Mouse (Mus musculus) liver, embryonic 13.5 days (tissue): ENCODE results near the gene Dhtkd1. TPM values are rescaled to one million over a fixed set of nuclear protein-coding genes. Genes with fewer than 3 reads are reported as not detected.

Experiments used
- ATAC-seq: fragments of 200-750 bp; cut with Nextera tagmentation; 2 replicates; pipeline ENCODE4 v1.8.0; 2017; ENCODE audit warnings: low read depth, mild to moderate bottlenecking, moderate number of reproducible peaks, moderate library complexity
- DNase-seq: peaks from one replicate; pipeline ENCODE4 v3.0.0; 2022
- H3K27ac ChIP-seq: fragments of 300-500 bp; sonication (generic); 2 replicates; pipeline ENCODE4 v1.5.1; 2015; ENCODE audit warnings: moderate library complexity, mild to moderate bottlenecking, inconsistent platforms
- H3K27me3 ChIP-seq: fragments of 300-500 bp; sonication (generic); 2 replicates; pipeline ENCODE4 v1.6.1; 2015; ENCODE audit warnings: mild to moderate bottlenecking, inconsistent platforms
- H3K36me3 ChIP-seq: fragments of 300-500 bp; sonication (generic); 2 replicates; pipeline ENCODE4 v1.6.1; 2015; ENCODE audit warnings: mild to moderate bottlenecking, inconsistent platforms
- H3K4me1 ChIP-seq: fragments of 300-500 bp; sonication (generic); replicated peaks from 2 replicates; pipeline ENCODE4 v1.6.1; 2015; ENCODE audit warnings: inconsistent platforms
- H3K4me2 ChIP-seq: fragments of 300-500 bp; sonication (generic); 2 replicates; pipeline ENCODE4 v1.6.1; 2015; ENCODE audit warnings: inconsistent platforms, mild to moderate bottlenecking, moderate library complexity
- H3K4me3 ChIP-seq: fragments of 300-500 bp; sonication (generic); replicated peaks from 2 replicates; pipeline ENCODE4 v1.5.1; 2015; ENCODE audit warnings: mild to moderate bottlenecking, inconsistent platforms
- H3K9ac ChIP-seq: fragments of 300-500 bp; sonication (generic); 2 replicates; pipeline ENCODE4 v1.6.1; 2015; ENCODE audit warnings: mild to moderate bottlenecking, inconsistent platforms
- H3K9me3 ChIP-seq: fragments of 300-500 bp; sonication (generic); replicated peaks from 2 replicates; pipeline ENCODE4 v1.6.1; 2016; ENCODE audit warnings: inconsistent platforms
- WGBS: fragments of 180-500 bp; shearing (Covaris S2); methylation state at CpG from one replicate; pipeline ENCODE4 v1.1.7; 2015; ENCODE audit not compliant: insufficient replicate concordance; 5-methylcytosine and 5-hydroxymethylcytosine counted together
- polyA plus RNA-seq: library from polyadenylated mRNA; unstranded; fragments of >200 nt; fragmentation: Nextera tagmentation; extraction: Ambion mirVana; gene quantifications from 2 replicates; pipeline ENCODE4 v1.2.1, GENCODE M21; 2015

The Dhtkd1 gene
- polyA plus RNA-seq, 1 experiment from 2014 or later: 1.4 TPM

DNA sequence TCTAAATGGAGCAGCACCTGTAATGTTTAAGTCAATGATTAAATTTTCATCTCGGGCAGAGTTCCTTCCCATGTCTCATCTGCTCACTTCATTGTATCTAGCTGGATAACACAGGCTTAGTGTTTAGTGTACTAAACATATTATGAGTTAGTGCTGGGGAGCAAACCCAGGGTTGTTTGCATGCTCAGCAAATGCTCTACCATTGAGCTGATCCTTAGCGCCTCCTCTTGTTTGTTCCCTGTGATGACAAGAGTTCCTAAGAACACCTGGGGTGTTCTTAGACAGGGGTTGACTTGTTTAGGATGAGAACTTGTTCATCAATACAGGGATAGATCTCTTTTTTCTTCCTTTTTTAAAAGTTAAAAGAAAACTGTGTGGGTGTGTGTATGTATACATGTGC is 6.4 kb upstream of the Dhtkd1 start:
- H3K4me3 ChIP-seq: no peak overlapping the region
- no peaks in the 10 kb centered on the region for H3K36me3 ChIP-seq
- WGBS: 86% methylated on average over 2 of the region's 2 CpGs
- DNase-seq (no peak), ATAC-seq (no peak)
- H3K27me3 ChIP-seq: no peaks in the 10 kb centered on the region
- H3K4me1 ChIP-seq: peaks cover 56% of the 10 kb centered on the region
- H3K9me3 ChIP-seq: no peaks in the 10 kb centered on the region
- H3K9ac ChIP-seq: no peak overlapping the region
- H3K4me2 ChIP-seq: no peak overlapping the region
- H3K27ac ChIP-seq: no peak overlapping the region

DNA sequence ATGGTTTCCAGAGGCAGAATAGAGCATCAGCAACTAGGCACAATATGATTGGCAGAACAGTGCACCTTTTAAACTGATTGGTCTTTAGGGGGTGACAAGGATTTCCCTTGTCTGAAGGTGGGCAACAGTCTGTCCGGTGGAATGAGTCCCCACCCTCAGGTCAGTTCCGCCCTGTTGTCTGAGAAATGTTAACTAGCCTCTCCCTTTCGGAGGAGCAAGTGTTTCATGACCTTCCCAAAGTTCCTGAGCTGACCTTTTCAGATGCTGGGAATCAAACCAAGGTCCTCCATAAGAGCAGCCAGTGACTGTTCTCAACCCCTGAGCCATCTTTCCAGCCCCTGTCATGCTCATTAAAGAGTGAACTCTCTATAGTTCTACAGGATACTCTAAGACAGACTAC is 4.3 kb upstream of the Dhtkd1 start:
- DNase-seq (no peak), ATAC-seq (no peak)
- H3K36me3 ChIP-seq: no peaks in the 10 kb centered on the region
- no peaks in the 10 kb centered on the region for H3K27me3 ChIP-seq
- no peak overlapping the region for H3K9ac ChIP-seq
- WGBS: 75% methylated on average over 3 of the region's 3 CpGs
- no peak overlapping the region for H3K4me3 ChIP-seq
- H3K9me3 ChIP-seq: no peaks in the 10 kb centered on the region
- peak overlapping the region; percentile 26; the same call in 1 of the 2 replicates for H3K27ac ChIP-seq
- peaks cover 58% of the 10 kb centered on the region for H3K4me1 ChIP-seq
- H3K4me2 ChIP-seq: no peak overlapping the region

DNA sequence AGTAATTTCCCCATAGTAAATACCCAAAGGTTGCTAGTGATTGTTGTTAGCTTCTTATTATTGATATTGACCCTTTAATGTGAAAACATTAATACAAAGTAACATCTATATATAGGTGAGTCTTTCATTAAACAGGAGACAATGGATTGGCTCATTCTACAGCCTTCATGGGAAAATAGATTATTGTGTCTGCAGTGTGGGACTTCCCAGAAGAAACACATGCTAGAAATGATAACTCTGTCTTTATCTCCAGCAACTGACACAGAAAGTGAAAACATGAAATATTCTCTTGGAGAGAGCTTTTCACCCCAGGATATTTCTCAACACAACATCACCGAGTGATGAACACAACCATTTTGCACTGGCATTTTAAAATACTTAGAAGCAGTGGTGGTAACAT is 3.0 kb upstream of the Dhtkd1 start:
- no peaks in the 10 kb centered on the region for H3K9me3 ChIP-seq
- H3K4me3 ChIP-seq: no peak overlapping the region
- H3K4me1 ChIP-seq: peaks cover 69% of the 10 kb centered on the region
- WGBS: 25% methylated on average over 1 of the region's 1 CpGs
- H3K36me3 ChIP-seq: no peaks in the 10 kb centered on the region
- no peak for DNase-seq
- peak overlapping the region; percentile 70 for H3K27ac ChIP-seq
- H3K27me3 ChIP-seq: no peaks in the 10 kb centered on the region
- ATAC-seq: peak; percentile 43; the same call in 1 of the 2 replicates
- no peak overlapping the region for H3K9ac ChIP-seq
- H3K4me2 ChIP-seq: peak overlapping the region; percentile 29

DNA sequence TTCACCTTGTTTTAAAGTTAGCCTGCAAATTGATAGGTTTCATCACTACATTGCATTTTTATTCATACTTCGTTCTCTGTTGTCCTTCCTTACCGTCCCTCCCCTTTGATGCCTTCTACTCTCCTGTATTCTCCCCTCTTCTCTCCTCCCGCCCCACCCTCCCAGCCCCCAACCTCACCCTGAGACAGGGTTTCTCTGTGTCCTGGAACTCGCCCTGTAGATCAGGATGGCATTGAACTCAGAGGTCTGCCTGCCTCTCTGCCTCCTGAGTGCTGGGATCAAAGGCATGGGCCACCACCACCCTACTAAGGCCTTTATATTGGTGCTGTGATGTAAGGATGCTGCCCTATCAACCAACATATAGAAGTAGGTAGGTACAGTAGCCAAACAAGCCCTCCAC is 479 bp upstream of the Dhtkd1 start:
- DNase-seq (no peak), ATAC-seq (no peak)
- 47% methylated on average over 4 of the region's 4 CpGs for WGBS
- no peaks in the 10 kb centered on the region for H3K36me3 ChIP-seq
- peak overlapping the region; percentile 92 for H3K4me2 ChIP-seq
- H3K4me1 ChIP-seq: peaks cover 69% of the 10 kb centered on the region
- no peak overlapping the region for H3K9ac ChIP-seq
- peak overlapping the region; percentile 70 for H3K4me3 ChIP-seq
- no peaks in the 10 kb centered on the region for H3K9me3 ChIP-seq
- no peaks in the 10 kb centered on the region for H3K27me3 ChIP-seq
- H3K27ac ChIP-seq: peak overlapping the region; percentile 36; the same call in 1 of the 2 replicates

DNA sequence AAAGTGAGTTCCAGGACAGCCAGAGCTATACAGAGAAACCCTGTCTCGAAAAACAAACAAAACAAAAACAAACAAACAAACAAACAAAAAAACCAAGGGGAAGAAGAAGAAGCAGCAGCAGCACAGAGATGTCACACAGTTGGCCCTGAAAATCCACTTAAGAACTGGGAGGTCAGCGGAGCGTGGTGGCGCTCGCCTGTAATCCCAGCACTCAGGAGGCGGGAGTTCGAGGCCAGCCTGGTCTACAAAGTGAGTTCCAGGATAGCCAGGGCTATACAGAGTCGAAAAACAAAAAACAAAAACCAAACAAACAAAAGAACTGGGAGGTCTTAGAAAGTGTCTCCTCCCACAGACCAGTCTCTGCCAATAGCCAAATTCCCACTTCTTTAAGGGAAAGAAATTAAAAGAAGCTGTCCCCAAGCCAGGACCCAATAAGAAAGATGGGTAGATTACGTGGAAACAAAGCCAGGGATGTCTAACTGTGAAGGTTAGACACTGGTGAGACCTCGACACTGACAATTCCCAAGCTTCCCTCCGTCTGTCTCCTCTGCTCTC is 654 bp downstream of the Dhtkd1 start:
- Histone ChIP-seq H3K27ac (peak overlapping the region; percentile 21; the same call in 1 of the 2 replicates), H3K4me1 (peaks cover 66% of the 10 kb centered on the region), H3K36me3 (no peaks in the 10 kb centered on the region), H3K9me3 (no peaks in the 10 kb centered on the region), H3K27me3 (no peaks in the 10 kb centered on the region), H3K4me2 (peak overlapping the region; percentile 92), H3K9ac (peak overlapping the region; percentile 78), H3K4me3 (peak overlapping the region; percentile 70)
- 58% methylated on average over 11 of the region's 11 CpGs for WGBS
- no peak for ATAC-seq
- DNase-seq: no peak

DNA sequence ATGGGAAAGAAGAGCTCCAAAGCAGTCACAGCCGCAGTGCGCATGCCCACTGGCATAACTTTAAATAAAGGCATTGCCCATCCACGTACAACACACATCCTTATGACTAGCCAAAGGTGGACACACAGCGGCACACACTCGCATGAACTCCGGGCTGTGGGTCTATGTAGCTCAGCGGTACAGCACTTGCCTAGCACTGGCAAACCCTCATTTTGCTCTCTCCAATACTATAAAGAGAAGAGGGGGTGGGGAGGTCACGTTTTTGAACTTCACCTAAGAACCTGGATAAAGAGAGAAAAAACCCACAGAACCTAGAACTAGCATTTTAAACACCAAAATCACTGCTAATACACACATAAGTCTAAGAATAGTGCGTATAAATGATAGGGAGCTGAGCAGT is 1.7 kb downstream of the Dhtkd1 start:
- Histone ChIP-seq H3K4me3 (no peak overlapping the region), H3K9ac (no peak overlapping the region), H3K4me2 (no peak overlapping the region), H3K36me3 (no peaks in the 10 kb centered on the region), H3K4me1 (peaks cover 56% of the 10 kb centered on the region), H3K9me3 (no peaks in the 10 kb centered on the region), H3K27ac (no peak overlapping the region), H3K27me3 (no peaks in the 10 kb centered on the region)
- DNase-seq (no peak), ATAC-seq (no peak)
- 83% methylated on average over 9 of the region's 9 CpGs for WGBS

DNA sequence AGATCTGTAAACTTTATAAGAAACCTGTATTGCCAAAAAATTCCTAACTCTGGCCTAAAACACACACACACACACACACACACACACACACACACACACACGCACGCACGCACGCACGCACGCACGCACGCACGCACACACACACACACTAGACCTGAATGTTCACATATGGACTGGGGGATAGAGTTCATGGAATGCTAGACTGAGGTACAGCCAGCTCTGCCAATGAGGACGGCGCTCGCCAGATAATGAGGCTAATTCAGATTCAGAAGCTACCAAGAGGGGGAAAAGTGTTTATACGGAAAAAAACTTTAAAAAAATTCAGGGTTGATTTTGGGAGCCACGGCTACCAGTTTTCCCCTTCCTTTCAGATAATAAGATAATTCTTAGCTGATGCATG is 2.7 kb downstream of the Dhtkd1 start:
- DNase-seq (no peak), ATAC-seq (no peak)
- H3K9ac ChIP-seq: no peak overlapping the region
- 72% methylated on average over 14 of the region's 14 CpGs for WGBS
- no peak overlapping the region for H3K4me3 ChIP-seq
- no peak overlapping the region for H3K4me2 ChIP-seq
- no peak overlapping the region for H3K27ac ChIP-seq
- H3K4me1 ChIP-seq: peaks cover 48% of the 10 kb centered on the region
- H3K36me3 ChIP-seq: no peaks in the 10 kb centered on the region
- no peaks in the 10 kb centered on the region for H3K9me3 ChIP-seq
- no peaks in the 10 kb centered on the region for H3K27me3 ChIP-seq

DNA sequence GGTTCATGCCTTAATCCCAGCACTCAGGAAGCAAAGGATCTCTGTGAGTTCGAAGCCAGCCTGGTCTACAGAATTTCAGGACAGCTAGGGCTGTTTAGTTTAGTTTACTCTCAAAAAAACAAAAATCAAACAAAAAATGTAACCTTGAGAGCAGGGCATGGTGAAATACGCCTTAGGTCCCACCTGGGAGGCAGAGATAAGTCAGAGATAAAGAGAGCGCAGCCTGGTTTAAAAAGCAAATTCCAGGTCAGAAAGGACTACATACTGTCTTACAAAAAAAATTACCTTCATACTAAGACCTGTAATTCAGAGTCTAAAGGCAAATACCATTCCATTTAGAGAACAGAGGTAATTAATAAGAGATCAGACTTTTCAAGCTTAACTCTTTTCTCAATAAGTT is 3.3 kb downstream of the Dhtkd1 start:
- DNase-seq: no peak
- no peak for ATAC-seq
- Histone ChIP-seq H3K9me3 (no peaks in the 10 kb centered on the region), H3K4me2 (0 out of 2 replicates have a peak overlapping the region, but pooled peaks have one; percentile 7), H3K4me1 (peaks cover 44% of the 10 kb centered on the region), H3K9ac (0 out of 2 replicates have a peak overlapping the region, but pooled peaks have one; percentile 3), H3K27ac (no peak overlapping the region), H3K27me3 (no peaks in the 10 kb centered on the region), H3K4me3 (no peak overlapping the region), H3K36me3 (no peaks in the 10 kb centered on the region)
- 38% methylated on average over 3 of the region's 3 CpGs for WGBS

DNA sequence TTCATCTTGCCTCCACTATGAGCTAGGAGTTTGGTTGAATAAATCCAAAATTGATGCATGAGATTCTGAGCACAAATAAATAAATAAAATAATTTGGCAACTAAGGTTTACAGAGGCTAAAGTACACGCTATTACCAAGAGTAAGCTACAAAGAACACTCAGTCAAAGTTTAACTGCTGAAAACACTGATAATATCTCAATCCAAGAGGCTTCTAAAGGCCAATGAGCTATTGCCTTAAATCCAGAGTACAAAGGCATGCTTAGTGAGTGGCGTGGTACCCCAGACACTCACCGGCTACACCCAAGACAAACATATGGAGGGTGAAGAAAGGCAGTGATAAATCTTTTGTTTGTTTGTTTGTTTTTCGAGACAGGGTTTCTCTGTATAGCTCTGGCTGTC is 6.0 kb downstream of the Dhtkd1 start:
- H3K27me3 ChIP-seq: no peaks in the 10 kb centered on the region
- ATAC-seq (no peak), DNase-seq (no peak)
- no peak overlapping the region for H3K27ac ChIP-seq
- H3K9me3 ChIP-seq: no peaks in the 10 kb centered on the region
- H3K4me3 ChIP-seq: no peak overlapping the region
- 67% methylated on average over 4 of the region's 4 CpGs for WGBS
- H3K4me1 ChIP-seq: peaks cover 25% of the 10 kb centered on the region
- H3K4me2 ChIP-seq: no peak overlapping the region
- no peaks in the 10 kb centered on the region for H3K36me3 ChIP-seq
- no peak overlapping the region for H3K9ac ChIP-seq

DNA sequence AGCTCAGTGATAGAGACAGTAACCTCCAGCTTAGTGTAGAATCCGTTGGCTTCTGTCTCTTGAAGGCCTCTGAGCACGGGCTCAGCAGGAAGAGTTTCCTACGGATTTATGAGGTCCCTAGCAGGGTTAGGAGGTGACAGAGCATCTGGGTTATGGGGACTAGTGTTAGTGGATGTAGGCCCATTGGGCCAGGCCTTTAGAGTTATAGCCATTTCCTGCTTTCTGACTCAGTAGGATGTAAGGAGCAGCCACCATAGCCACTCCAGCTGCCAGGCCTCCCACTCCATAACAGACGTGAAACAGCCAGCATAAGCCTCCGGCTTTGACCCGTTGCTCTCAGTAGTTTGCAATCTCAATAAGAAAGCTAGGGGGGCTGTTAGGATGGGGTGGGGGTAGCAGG is 6.5 kb downstream of the Dhtkd1 start:
- Histone ChIP-seq H3K9me3 (no peaks in the 10 kb centered on the region), H3K4me1 (peaks cover 20% of the 10 kb centered on the region), H3K27me3 (no peaks in the 10 kb centered on the region), H3K36me3 (no peaks in the 10 kb centered on the region), H3K4me2 (no peak overlapping the region), H3K9ac (no peak overlapping the region), H3K4me3 (no peak overlapping the region), H3K27ac (0 out of 2 replicates have a peak overlapping the region, but pooled peaks have one; percentile 29)
- no peak for ATAC-seq
- no peak for DNase-seq
- 64% methylated on average over 6 of the region's 6 CpGs for WGBS

DNA sequence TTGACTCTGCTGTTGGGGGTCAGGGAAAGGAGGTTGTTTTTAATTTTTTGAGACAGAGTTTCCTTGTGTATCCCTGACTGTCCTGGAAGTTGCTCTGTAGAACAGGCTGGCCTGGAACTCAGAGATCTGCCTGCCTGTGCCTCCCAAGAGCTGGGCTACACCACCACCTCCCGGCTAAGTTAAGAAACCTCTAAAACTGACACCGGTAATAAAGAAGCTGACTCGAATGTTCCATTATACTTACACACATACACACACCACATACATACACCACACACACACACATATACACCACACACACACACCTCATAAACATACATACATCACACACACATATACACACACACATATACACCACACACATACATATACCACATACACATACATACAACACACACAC is 7.7 kb downstream of the Dhtkd1 start:
- H3K4me3 ChIP-seq: no peak overlapping the region
- ATAC-seq (0 out of 2 replicates have a peak, but pooled peaks have one; percentile 28), DNase-seq (no peak)
- H3K36me3 ChIP-seq: peaks cover 5% of the 10 kb centered on the region; the same call in 1 of the 2 replicates
- no peak overlapping the region for H3K27ac ChIP-seq
- no peaks in the 10 kb centered on the region for H3K27me3 ChIP-seq
- H3K4me2 ChIP-seq: no peak overlapping the region
- WGBS: 79% methylated on average over 3 of the region's 3 CpGs
- H3K9ac ChIP-seq: no peak overlapping the region
- no peaks in the 10 kb centered on the region for H3K9me3 ChIP-seq
- H3K4me1 ChIP-seq: peaks cover 11% of the 10 kb centered on the region

DNA sequence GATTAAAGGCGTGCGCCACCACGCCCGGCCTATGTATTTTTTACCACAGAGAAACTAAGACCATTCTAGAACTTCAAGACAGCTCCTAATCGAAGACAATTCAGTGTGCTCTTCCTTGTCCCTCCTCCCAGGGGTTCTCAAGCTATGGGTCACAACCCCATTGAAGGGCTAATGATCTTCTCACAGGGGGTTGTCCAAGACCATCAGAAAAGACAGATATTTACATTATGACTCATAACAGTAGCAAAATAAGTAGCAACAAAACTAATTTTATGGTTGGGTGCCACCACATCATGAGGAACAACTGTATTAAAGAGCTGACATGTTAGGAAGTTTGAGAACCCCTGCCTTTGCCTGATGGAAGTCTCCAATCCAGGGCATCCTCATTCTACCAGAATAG is 10.7 kb downstream of the Dhtkd1 start:
- Histone ChIP-seq H3K4me2 (no peak overlapping the region), H3K9ac (no peak overlapping the region), H3K27ac (no peak overlapping the region), H3K36me3 (peaks cover 9% of the 10 kb centered on the region; the same call in 1 of the 2 replicates), H3K4me1 (no peaks in the 10 kb centered on the region), H3K27me3 (no peaks in the 10 kb centered on the region), H3K9me3 (no peaks in the 10 kb centered on the region), H3K4me3 (no peak overlapping the region)
- 82% methylated on average over 5 of the region's 5 CpGs for WGBS
- ATAC-seq (no peak), DNase-seq (no peak)
